Mouse (Mus musculus): ENCODE measurements around the gene St3gal6. TPM values are rescaled to one million over a fixed set of nuclear protein-coding genes. Genes with fewer than 3 reads are reported as not detected.

St3gal6 gene
- total and polyA plus RNA-seq, 3 experiments, result 4.0 to 8.9 TPM; not detected in 1

DNA sequence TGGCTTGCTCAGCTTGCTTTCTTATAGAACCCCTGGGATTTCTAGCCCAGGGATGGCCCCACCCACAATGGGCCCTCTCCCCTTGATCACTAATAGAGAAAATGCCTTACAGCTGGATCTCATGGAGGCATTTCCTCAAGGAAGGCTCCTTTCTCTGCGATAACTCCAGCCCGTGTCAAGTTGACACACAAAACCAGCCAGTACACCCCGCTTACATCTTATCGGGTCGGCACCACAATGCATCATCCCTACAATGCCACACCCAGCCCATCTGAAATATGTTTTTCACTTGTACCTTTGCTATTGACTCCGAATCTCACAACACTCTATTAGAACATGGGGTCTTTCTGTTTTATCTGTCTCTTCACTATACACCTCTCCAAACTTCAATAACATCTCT is 3.6 kb downstream of the St3gal6 start:
- TF ChIP-seq USF1 (IDR thresholded peaks at IDR 0.05; ENCODE audit: low read depth, low read length) (no peak), JUND (IDR thresholded peaks at IDR 0.05; ENCODE audit: low read depth, low read length) (no peak), CTCF (IDR thresholded peaks at IDR 0.05 in 2 of 3, conservative IDR thresholded peaks at IDR 0.05 in 1 of 3; ENCODE audit: control insufficient read depth in 1 of 3, insufficient read depth in 1 of 3, low read depth in 2 of 3, low read length in 3 of 3, poor library complexity in 1 of 3, severe bottlenecking in 1 of 3) (no peak), GABPA (IDR thresholded peaks at IDR 0.05; ENCODE audit: low read depth, low read length) (no peak), UBTF (IDR thresholded peaks at IDR 0.05; ENCODE audit: borderline replicate concordance, insufficient read depth, low read depth, low read length) (no peak), USF2 (IDR thresholded peaks at IDR 0.05; ENCODE audit: borderline replicate concordance in 1 of 2, insufficient read depth in 1 of 2, low read depth in 1 of 2, low read length in 2 of 2) (no peak), RCOR1 (IDR thresholded peaks at IDR 0.05; ENCODE audit: low read depth, low read length) (no peak), MEF2A (IDR thresholded peaks at IDR 0.05; ENCODE audit: extremely low read depth, insufficient replicate concordance, low read depth, low read length, poor library complexity, severe bottlenecking) (no peak), TBP (IDR thresholded peaks at IDR 0.05; ENCODE audit: low read depth, low read length) (no peak), E2F4 (IDR thresholded peaks at IDR 0.05; ENCODE audit: borderline replicate concordance, low read depth, low read length) (no peak), ELF1 (IDR thresholded peaks at IDR 0.05; ENCODE audit: low read depth, low read length) (no peak), MYC (IDR thresholded peaks at IDR 0.05; ENCODE audit: low read depth, low read length) (no peak), TCF12 (IDR thresholded peaks at IDR 0.05; ENCODE audit: low read depth, low read length) (no peak), MAX (IDR thresholded peaks at IDR 0.05; ENCODE audit: low read length) (no peak), POLR2AphosphoS2 (IDR thresholded peaks at IDR 0.05; ENCODE audit: low read length) (no peak), MYB (IDR thresholded peaks at IDR 0.05; ENCODE audit: low read depth, low read length) (no peak)
- no peaks in the 10 kb centered on the region for H3K9me3 ChIP-seq (replicated peaks; ENCODE audit: insufficient read depth, low read length)
- peaks cover 0 to 5% of the 10 kb centered on the region in 2 experiments; a peak in 2 of 4 replicates for H3K36me3 ChIP-seq (ENCODE audit: control insufficient read depth in 1 of 2, insufficient read depth in 2 of 2, low read length in 2 of 2)
- H3K4me3 ChIP-seq (ENCODE audit: control insufficient read depth in 1 of 2, insufficient read depth in 1 of 2, low read depth in 2 of 2, low read length in 2 of 2), result no peak overlapping the region
- H3K79me2 ChIP-seq (ENCODE audit: control insufficient read depth, insufficient read depth, low read length, poor library complexity), result no peaks in the 10 kb centered on the region
- H3K4me1 ChIP-seq (ENCODE audit: control insufficient read depth in 1 of 2, insufficient read depth in 2 of 2, low read length in 2 of 2), result peaks cover 0 to 6% of the 10 kb centered on the region in 2 experiments; a peak in 2 of 4 replicates
- no peak overlapping the region for H3K27ac ChIP-seq (ENCODE audit: control insufficient read depth, low read depth, low read length)
- peaks cover 0 to 12% of the 10 kb centered on the region in 2 experiments; a peak in 2 of 4 replicates for H3K27me3 ChIP-seq (ENCODE audit: control insufficient read depth in 1 of 2, insufficient read depth in 2 of 2, low read length in 2 of 2)
- DNase-seq (ENCODE audit: low read depth, low spot score), result no peak
- no peak overlapping the region for H3K9ac ChIP-seq (ENCODE audit: control insufficient read depth, low read depth, low read length, poor library complexity, severe bottlenecking)

DNA sequence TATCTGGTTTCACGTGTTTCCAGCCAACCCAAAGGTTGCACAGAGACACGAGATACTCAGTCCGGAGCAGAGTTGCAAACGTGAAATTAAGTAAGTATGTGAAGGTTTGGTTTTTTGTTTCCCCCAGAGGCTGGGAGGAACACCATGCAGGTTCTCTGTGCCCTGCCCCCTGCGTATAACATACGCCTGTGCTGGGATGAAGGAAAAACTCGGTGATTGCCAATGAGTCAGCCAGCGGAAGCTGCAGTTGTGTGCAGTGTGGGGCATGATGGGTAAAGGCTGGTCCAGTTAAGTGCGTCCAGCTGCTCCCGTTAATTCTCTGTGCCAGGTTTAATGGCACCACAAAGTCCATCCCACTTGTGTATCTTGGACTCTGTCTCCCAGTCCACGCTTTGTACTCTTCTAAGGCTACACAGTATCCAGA is 4.4 kb downstream of the St3gal6 start:
- Histone ChIP-seq H3K27me3 (ENCODE audit: control insufficient read depth in 1 of 2, insufficient read depth in 2 of 2, low read length in 2 of 2) (peaks cover 0 to 12% of the 10 kb centered on the region in 2 experiments; a peak in 2 of 4 replicates), H3K36me3 (ENCODE audit: control insufficient read depth in 1 of 2, insufficient read depth in 2 of 2, low read length in 2 of 2) (no peaks in the 10 kb centered on the region; a peak in 1 of 4 replicates), H3K4me3 (ENCODE audit: control insufficient read depth in 1 of 2, insufficient read depth in 1 of 2, low read depth in 2 of 2, low read length in 2 of 2) (no peak overlapping the region), H3K9ac (ENCODE audit: control insufficient read depth, low read depth, low read length, poor library complexity, severe bottlenecking) (no peak overlapping the region), H3K79me2 (ENCODE audit: control insufficient read depth, insufficient read depth, low read length, poor library complexity) (no peaks in the 10 kb centered on the region), H3K4me1 (ENCODE audit: control insufficient read depth in 1 of 2, insufficient read depth in 2 of 2, low read length in 2 of 2) (peaks cover 0 to 4% of the 10 kb centered on the region in 2 experiments; a peak in 2 of 4 replicates), H3K27ac (ENCODE audit: control insufficient read depth, low read depth, low read length) (no peak overlapping the region), H3K9me3 (replicated peaks; ENCODE audit: insufficient read depth, low read length) (no peaks in the 10 kb centered on the region)
- no peak for TF ChIP-seq CHD1 (IDR thresholded peaks at IDR 0.05; ENCODE audit: low read depth, low read length)
- no peak for TF ChIP-seq KAT2A (conservative IDR thresholded peaks at IDR 0.05; ENCODE audit: low read depth, low read length)
- TF ChIP-seq MAZ (IDR thresholded peaks at IDR 0.05; ENCODE audit: low read depth, low read length), result no peak
- TF ChIP-seq BHLHE40 (IDR thresholded peaks at IDR 0.05; ENCODE audit: borderline replicate concordance, low read depth, low read length), result no peak
- DNase-seq (ENCODE audit: low read depth, low spot score), result no peak

All from MEL (cell line).